24 mouse cellular contexts compared by ENCODE assay signal in genomic region chr13:28980681-28981080, GRCm38 (mm10). TPM values are rescaled to one million over a fixed set of nuclear protein-coding genes. Genes with fewer than 3 reads are reported as not detected.
A peak's percentile ranks its signal among the peaks of the same experiment; 100 is the strongest.
DNase-seq lines count a peak whose midpoint lies in the region; ATAC-seq lines count a peak whose summit lies in the region.
"Had no signal": no experiment of that assay in that cellular context is flagged by ENCODE, and none has a peak within 500 bp of the region (broad histone marks: within the 10 kb centered on the region; RNA-seq: fewer than 3 reads in every experiment).

No protein-coding gene starts in this region.

- WGBS in heart, embryonic 12.5 days = 58% methylated on average over 4 of the region's 4 CpGs

- no peak overlapping the region for H3K27ac ChIP-seq in heart, embryonic 12.5 days (ENCODE audit: poor library complexity, severe bottlenecking)
- H3K27ac ChIP-seq: embryonic facial prominence, embryonic 10.5 days; embryonic facial prominence, embryonic 12.5 days; forebrain, embryonic 13.5 days; forebrain, embryonic 15.5 days had no signal

- ATAC-seq in heart, embryonic 12.5 days (ENCODE audit: insufficient number of reproducible peaks, low FRiP score) = no peak
- ATAC-seq: activated CD4-positive, CD25-positive, alpha-beta regulatory T cell, adult 4 months; CD4-positive, CD25-positive, alpha-beta regulatory T cell, adult 4 months; forebrain, embryonic 13.5 days; forebrain, embryonic 15.5 days; forebrain, postnatal 0 days; Patski had no signal

- no peaks in the 10 kb centered on the region for H3K4me1 ChIP-seq in heart, embryonic 12.5 days (replicated peaks)
- H3K4me1 ChIP-seq: embryonic facial prominence, embryonic 10.5 days; embryonic facial prominence, embryonic 12.5 days; forebrain, embryonic 13.5 days; forebrain, embryonic 15.5 days had no signal

- no peaks in the 10 kb centered on the region for H3K36me3 ChIP-seq in heart, embryonic 12.5 days
- H3K36me3 ChIP-seq: embryonic facial prominence, embryonic 10.5 days; embryonic facial prominence, embryonic 12.5 days; forebrain, embryonic 15.5 days had no signal

- H3K4me3 ChIP-seq in heart, embryonic 12.5 days = no peak overlapping the region
- H3K4me3 ChIP-seq: embryonic facial prominence, embryonic 10.5 days; embryonic facial prominence, embryonic 12.5 days; forebrain, embryonic 13.5 days; forebrain, embryonic 15.5 days had no signal

- no peak overlapping the region for H3K9ac ChIP-seq in heart, embryonic 12.5 days
- H3K9ac ChIP-seq: embryonic facial prominence, embryonic 12.5 days; forebrain, embryonic 13.5 days; forebrain, embryonic 15.5 days; forebrain, postnatal 0 days had no signal

- no peaks in the 10 kb centered on the region for H3K27me3 ChIP-seq in heart, embryonic 12.5 days (replicated peaks)
- H3K27me3 ChIP-seq: CH12.LX; embryonic facial prominence, embryonic 12.5 days; forebrain, embryonic 13.5 days; forebrain, embryonic 15.5 days; Patski had no signal

- peaks cover 5% of the 10 kb centered on the region; the same call in 1 of the 2 replicates for H3K9me3 ChIP-seq in heart, embryonic 12.5 days (replicated peaks)
- H3K9me3 ChIP-seq: embryonic facial prominence, embryonic 10.5 days; embryonic facial prominence, embryonic 12.5 days; forebrain, embryonic 13.5 days; forebrain, embryonic 15.5 days had no signal

- H3K4me2 ChIP-seq in heart, embryonic 12.5 days = no peak overlapping the region
- H3K4me2 ChIP-seq: embryonic facial prominence, embryonic 12.5 days; forebrain, embryonic 13.5 days; forebrain, embryonic 15.5 days had no signal

- DNase-seq in heart, adult 11 months = peak; percentile 71
- DNase-seq in ES-CJ7 (ENCODE audit: low read depth, low spot score) (peak; percentile 68), R1 (ENCODE audit: low read depth, low spot score) (peak; percentile 81)
- DNase-seq in frontal cortex, postnatal 14 days (ENCODE audit: low spot score in 2 of 2) = no peak
- no peak for DNase-seq in yolk sac, embryonic 10.5 days (ENCODE audit: low spot score)
- DNase-seq: adrenal gland, adult 8-10 months; adrenal gland, postnatal 14 days; adrenal gland, postnatal 36 days; B cell, adult 2 months; cerebellum, adult 11-12 months; cerebellum, adult 2 months; cerebellum, adult 9-10 months; cerebellum, postnatal 10 days; cerebellum, postnatal 25 days; forebrain, postnatal 0 days had no signal

RNA-seq across cellular contexts. Expression of gene Sox4, which starts 27.2 kb away (rescaled TPM):
- polyA plus RNA-seq in heart, embryonic 12.5 days (2016; fragmentation: Nextera tagmentation; extraction: Ambion mirVana) = 78.2 and 84.1 TPM in 2 replicates

Comparison
In these comparisons a context has a peak if more than half of its experiments do, and no peak if none do; other contexts are left out.
1. DNase-seq: peak in heart, adult 11 months (single experiment), ES-CJ7 (single experiment) and R1 (single experiment); none in frontal cortex, postnatal 14 days (0 of 2) and yolk sac, embryonic 10.5 days (single experiment).